Mouse (Mus musculus): ENCODE data around the gene Mettl11b. TPM values are rescaled to one million over a fixed set of nuclear protein-coding genes. Genes with fewer than 3 reads are reported as not detected.

The Mettl11b gene
- polyA plus RNA-seq, 1 experiment, result not detected

- H3K4me1 ChIP-seq (ENCODE audit: control insufficient read depth, insufficient read depth, low read length), result no peaks in the 10 kb centered on the region
- 98% methylated on average over 3 of the region's 3 CpGs for WGBS
- H3K4me3 ChIP-seq (ENCODE audit: insufficient read depth, low read depth, low read length), result no peak overlapping the region
- no peak overlapping the region for H3K27ac ChIP-seq (ENCODE audit: insufficient read depth, low read depth, low read length)
- TF ChIP-seq POLR2A (IDR thresholded peaks at IDR 0.05; ENCODE audit: insufficient read depth, low read depth, low read length) (no peak), CTCF (IDR thresholded peaks at IDR 0.05; ENCODE audit: insufficient read depth, low read depth, low read length) (no peak)
Measured at GRCm38 (mm10) chr1:163699702-163700101, 25.3 kb downstream of the Mettl11b start.

DNA sequence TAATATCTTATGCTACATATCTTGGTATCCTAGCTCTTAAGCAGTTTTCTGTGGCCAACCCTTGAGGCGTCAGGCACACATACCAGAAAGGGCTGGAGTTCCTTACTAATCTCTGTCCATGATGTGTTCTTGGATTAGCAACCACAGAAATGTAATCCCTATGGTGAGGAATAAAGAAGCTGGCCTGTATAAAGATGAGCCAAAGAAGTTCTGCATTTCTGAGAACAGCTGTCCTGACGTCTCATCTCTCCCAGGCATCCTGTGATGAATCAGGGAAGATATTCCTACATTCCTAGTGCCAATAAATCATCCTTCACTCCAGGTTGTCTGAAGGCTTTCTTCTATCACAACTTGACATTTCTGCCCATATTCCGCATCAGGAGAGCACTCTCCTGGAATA lies 33.2 kb downstream of the Mettl11b start:
- H3K27ac ChIP-seq (ENCODE audit: insufficient read depth, low read depth, low read length), result no peak overlapping the region
- H3K4me3 ChIP-seq (ENCODE audit: insufficient read depth, low read depth, low read length), result no peak overlapping the region
- H3K4me1 ChIP-seq (ENCODE audit: control insufficient read depth, insufficient read depth, low read length), result no peaks in the 10 kb centered on the region
- no peak for TF ChIP-seq POLR2A (IDR thresholded peaks at IDR 0.05; ENCODE audit: insufficient read depth, low read depth, low read length)
- no peak for TF ChIP-seq CTCF (IDR thresholded peaks at IDR 0.05; ENCODE audit: insufficient read depth, low read depth, low read length)
- 91% methylated on average over 3 of the region's 3 CpGs for WGBS

GRCm38 (mm10) chr1:163682935-163683430 lies 42.0 kb downstream of the Mettl11b start:
- Histone ChIP-seq H3K4me1 (ENCODE audit: control insufficient read depth, insufficient read depth, low read length) (no peaks in the 10 kb centered on the region), H3K27ac (ENCODE audit: insufficient read depth, low read depth, low read length) (no peak overlapping the region), H3K4me3 (ENCODE audit: insufficient read depth, low read depth, low read length) (no peak overlapping the region)
- 80% methylated on average over 2 of the region's 2 CpGs for whole genome bisulfite sequencing
- TF ChIP-seq CTCF (IDR thresholded peaks at IDR 0.05; ENCODE audit: insufficient read depth, low read depth, low read length) (no peak), POLR2A (IDR thresholded peaks at IDR 0.05; ENCODE audit: insufficient read depth, low read depth, low read length) (no peak)

DNA sequence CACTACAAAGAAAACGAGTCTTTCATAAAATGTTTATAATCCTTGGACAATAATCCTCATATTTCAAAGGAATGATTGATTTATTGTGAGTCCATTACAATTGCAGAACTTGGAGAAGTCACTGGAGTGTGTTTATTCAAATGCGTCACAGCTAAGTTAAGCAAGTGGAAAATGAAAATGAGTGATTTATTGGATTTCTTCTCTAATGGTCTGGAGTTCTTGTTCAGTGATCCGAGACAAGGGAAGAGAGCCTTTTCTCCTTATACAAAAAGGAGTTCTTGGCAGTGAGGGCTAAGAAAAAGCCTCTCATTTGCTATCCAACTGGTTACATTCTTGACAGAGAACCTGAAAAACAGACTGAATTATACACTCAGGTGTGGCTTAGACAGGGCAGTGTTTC lies 42.9 kb downstream of the Mettl11b start:
- no peak overlapping the region for H3K4me3 ChIP-seq (ENCODE audit: insufficient read depth, low read depth, low read length)
- H3K27ac ChIP-seq (ENCODE audit: insufficient read depth, low read depth, low read length), result no peak overlapping the region
- 72% methylated on average over 3 of the region's 3 CpGs for WGBS
- no peak for TF ChIP-seq POLR2A (IDR thresholded peaks at IDR 0.05; ENCODE audit: insufficient read depth, low read depth, low read length)
- TF ChIP-seq CTCF (IDR thresholded peaks at IDR 0.05; ENCODE audit: insufficient read depth, low read depth, low read length), result no peak
- H3K4me1 ChIP-seq (ENCODE audit: control insufficient read depth, insufficient read depth, low read length), result no peaks in the 10 kb centered on the region

DNA sequence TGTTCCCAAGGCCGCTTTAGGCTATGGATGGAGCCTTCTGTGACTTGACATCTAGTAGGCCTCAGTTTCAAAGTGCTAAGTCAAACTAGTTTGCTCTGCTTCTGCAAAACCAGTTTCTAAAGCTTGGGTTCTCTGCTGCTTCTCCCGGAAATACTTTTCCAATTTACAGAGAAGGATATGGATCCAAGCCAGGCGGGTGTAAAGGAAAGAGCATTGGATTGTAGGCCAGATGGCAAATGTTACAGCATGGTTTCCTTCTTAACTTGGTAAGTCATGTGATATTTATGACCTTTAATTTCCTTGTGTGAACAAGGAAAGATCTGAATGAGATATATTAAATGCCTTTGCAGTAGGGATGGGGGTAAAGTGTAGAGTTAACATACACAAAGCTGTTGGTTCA lies 52.2 kb downstream of the Mettl11b start:
- Histone ChIP-seq H3K27ac (ENCODE audit: insufficient read depth, low read depth, low read length) (no peak overlapping the region), H3K4me3 (ENCODE audit: insufficient read depth, low read depth, low read length) (no peak overlapping the region), H3K4me1 (ENCODE audit: control insufficient read depth, insufficient read depth, low read length) (no peaks in the 10 kb centered on the region)
- TF ChIP-seq POLR2A (IDR thresholded peaks at IDR 0.05; ENCODE audit: insufficient read depth, low read depth, low read length) (no peak), CTCF (IDR thresholded peaks at IDR 0.05; ENCODE audit: insufficient read depth, low read depth, low read length) (no peak)
- 92% methylated on average over 3 of the region's 3 CpGs for WGBS

DNA sequence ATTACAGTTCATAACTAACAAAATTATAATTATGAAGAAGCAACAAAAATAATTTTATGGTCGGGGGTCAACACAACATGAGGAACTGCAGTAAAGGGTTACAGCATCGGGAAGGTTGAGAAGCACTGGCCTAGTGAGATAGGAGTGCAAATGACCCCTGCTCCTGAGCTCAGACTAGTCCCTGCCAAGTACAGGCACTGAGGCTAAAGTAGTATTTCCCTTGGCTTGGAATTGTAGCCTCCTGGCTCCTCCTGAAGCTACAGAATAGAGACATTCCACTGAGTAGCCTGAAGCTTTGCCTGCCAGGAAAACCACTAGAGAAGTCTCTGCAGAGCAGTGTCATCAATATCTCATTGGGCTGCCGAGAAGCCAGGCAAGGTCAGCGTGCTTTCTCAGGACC lies 53.7 kb downstream of the Mettl11b start:
- H3K4me3 ChIP-seq (ENCODE audit: insufficient read depth, low read depth, low read length), result no peak overlapping the region
- no peak overlapping the region for H3K27ac ChIP-seq (ENCODE audit: insufficient read depth, low read depth, low read length)
- no peak for TF ChIP-seq POLR2A (IDR thresholded peaks at IDR 0.05; ENCODE audit: insufficient read depth, low read depth, low read length)
- no peak for TF ChIP-seq CTCF (IDR thresholded peaks at IDR 0.05; ENCODE audit: insufficient read depth, low read depth, low read length)
- WGBS, result 87% methylated on average over 4 of the region's 4 CpGs
- no peaks in the 10 kb centered on the region for H3K4me1 ChIP-seq (ENCODE audit: control insufficient read depth, insufficient read depth, low read length)

GRCm38 (mm10) chr1:163670702-163671101 lies 54.3 kb downstream of the Mettl11b start:
- no peaks in the 10 kb centered on the region for H3K4me1 ChIP-seq (ENCODE audit: control insufficient read depth, insufficient read depth, low read length)
- 53% methylated on average over 4 of the region's 4 CpGs for WGBS
- TF ChIP-seq CTCF (IDR thresholded peaks at IDR 0.05; ENCODE audit: insufficient read depth, low read depth, low read length) (no peak), POLR2A (IDR thresholded peaks at IDR 0.05; ENCODE audit: insufficient read depth, low read depth, low read length) (no peak)
- H3K4me3 ChIP-seq (ENCODE audit: insufficient read depth, low read depth, low read length), result no peak overlapping the region
- H3K27ac ChIP-seq (ENCODE audit: insufficient read depth, low read depth, low read length), result no peak overlapping the region

- TF ChIP-seq POLR2A (IDR thresholded peaks at IDR 0.05; ENCODE audit: insufficient read depth, low read depth, low read length) (no peak), CTCF (IDR thresholded peaks at IDR 0.05; ENCODE audit: insufficient read depth, low read depth, low read length) (no peak)
- no peak overlapping the region for H3K4me3 ChIP-seq (ENCODE audit: insufficient read depth, low read depth, low read length)
- 97% methylated on average over 4 of the region's 4 CpGs for WGBS
Measured at GRCm38 (mm10) chr1:163669936-163670335, 55.1 kb downstream of the Mettl11b start.

GRCm38 (mm10) chr1:163662416-163662815 lies 62.6 kb downstream of the Mettl11b start:
- Histone ChIP-seq H3K4me1 (ENCODE audit: control insufficient read depth, insufficient read depth, low read length) (no peaks in the 10 kb centered on the region), H3K4me3 (ENCODE audit: insufficient read depth, low read depth, low read length) (no peak overlapping the region), H3K27ac (ENCODE audit: insufficient read depth, low read depth, low read length) (no peak overlapping the region)
- WGBS, result 85% methylated on average over 1 of the region's 1 CpGs
- no peak for TF ChIP-seq CTCF (IDR thresholded peaks at IDR 0.05; ENCODE audit: insufficient read depth, low read depth, low read length)
- no peak for TF ChIP-seq POLR2A (IDR thresholded peaks at IDR 0.05; ENCODE audit: insufficient read depth, low read depth, low read length)

More at GRCm38 (mm10) chr1:163669936-163670335, 55.1 kb downstream of the Mettl11b start:
- H3K4me1 ChIP-seq (ENCODE audit: control insufficient read depth, insufficient read depth, low read length), result no peaks in the 10 kb centered on the region
- H3K27ac ChIP-seq (ENCODE audit: insufficient read depth, low read depth, low read length), result no peak overlapping the region

DNA sequence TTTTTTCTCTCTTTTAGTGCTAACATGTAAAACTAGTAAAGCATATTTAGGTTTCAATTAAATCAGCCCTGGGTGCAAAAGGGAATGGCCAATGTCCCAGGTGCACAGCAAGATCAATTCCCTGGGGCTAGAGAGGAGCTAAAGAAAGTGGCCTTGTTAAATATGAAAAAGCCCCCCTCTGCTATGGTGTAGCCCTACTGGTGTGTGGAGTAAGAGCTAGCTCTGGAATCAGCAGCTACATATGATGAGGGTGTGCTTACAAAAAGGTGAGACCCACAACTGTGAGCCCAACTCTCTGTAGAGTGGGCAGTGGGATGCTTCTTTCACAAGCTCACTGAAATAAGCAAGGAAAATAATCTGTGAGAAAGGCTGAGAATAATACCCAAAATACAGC lies 66.5 kb downstream of the Mettl11b start:
- Histone ChIP-seq H3K4me1 (ENCODE audit: control insufficient read depth, insufficient read depth, low read length) (no peaks in the 10 kb centered on the region), H3K4me3 (ENCODE audit: insufficient read depth, low read depth, low read length) (no peak overlapping the region), H3K27ac (ENCODE audit: insufficient read depth, low read depth, low read length) (no peak overlapping the region)
- TF ChIP-seq POLR2A (IDR thresholded peaks at IDR 0.05; ENCODE audit: insufficient read depth, low read depth, low read length) (no peak), CTCF (IDR thresholded peaks at IDR 0.05; ENCODE audit: insufficient read depth, low read depth, low read length) (no peak)

All from olfactory bulb, adult 2 months (tissue).